Mouse (Mus musculus) cerebellum, adult 11 months (tissue): ENCODE data around the gene Ogdh.

Experiments used
- DNase-seq: peaks from one replicate; pipeline ENCODE4 v3.0.0; 2022

Ogdh gene

GRCm38 (mm10) chr11:6371376-6372155, 80.1 kb downstream of the Ogdh start:
- DNase-seq = no peak

DNA sequence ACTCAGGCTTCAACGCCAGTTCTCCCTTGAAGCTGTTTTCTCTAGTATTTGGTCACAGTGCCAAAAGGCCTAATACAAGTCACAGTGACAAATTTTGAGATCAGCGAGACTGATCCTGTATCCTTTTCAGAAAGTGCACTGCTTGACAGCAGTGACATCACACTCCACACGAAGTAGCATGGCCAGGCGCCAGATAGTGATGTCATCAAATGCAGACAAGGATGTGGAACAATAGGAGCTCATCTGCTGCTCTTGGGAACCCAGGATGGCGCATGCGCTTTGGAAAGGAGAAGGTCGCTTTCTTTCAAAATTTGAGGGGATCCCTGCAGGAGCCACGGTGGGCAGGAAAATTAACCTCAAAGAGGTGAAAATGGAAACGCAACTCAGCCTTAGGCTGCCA, 81.4 kb downstream of the Ogdh start:
- no peak for DNase-seq

GRCm38 (mm10) chr11:6380916-6381315, 89.5 kb downstream of the Ogdh start:
- no peak for DNase-seq

- no peak for DNase-seq
Observed at GRCm38 (mm10) chr11:6388126-6388725, 96.8 kb downstream of the Ogdh start.

- peak; percentile 92 for DNase-seq
Observed at GRCm38 (mm10) chr11:6388726-6389413, 97.4 kb downstream of the Ogdh start, which contains the start of gene Zmiz2. TSS of gene Zmiz2 (plus strand) at chr11:6389074.

GRCm38 (mm10) chr11:6389483-6389921, 98.1 kb downstream of the Ogdh start:
- peak; percentile 54 for DNase-seq

DNA sequence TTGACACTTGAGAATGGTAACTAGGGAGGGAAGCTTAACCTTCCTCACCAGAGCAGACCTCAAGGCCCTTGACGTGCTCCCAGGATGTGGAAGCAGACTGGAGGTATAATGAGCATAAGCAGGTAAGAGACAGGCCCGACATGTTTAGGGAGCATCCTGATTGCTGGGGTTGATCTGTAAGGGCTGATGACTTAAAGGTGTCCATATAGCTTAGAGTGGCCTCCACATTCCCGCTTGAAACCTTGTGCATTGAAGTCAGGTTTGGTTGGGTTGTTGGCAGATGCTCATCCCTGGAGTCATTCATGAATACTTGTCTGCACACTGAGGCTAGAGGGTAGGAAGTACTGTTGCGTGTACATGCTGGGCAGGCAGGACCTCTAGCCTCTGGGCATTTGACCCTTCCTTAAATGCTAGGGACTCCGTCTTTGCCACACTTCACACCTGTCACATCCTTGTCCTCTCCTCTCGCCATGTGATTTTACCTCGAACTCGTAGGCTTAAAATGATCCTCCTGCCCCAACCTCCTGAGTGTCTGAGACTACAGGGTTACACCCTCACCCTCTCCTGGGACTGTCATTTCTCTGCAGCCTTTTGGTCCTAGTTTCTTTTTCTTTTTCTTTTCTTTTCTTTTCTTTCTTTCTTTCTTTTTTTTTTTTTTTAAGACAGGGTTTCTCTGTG, 99.1 kb downstream of the Ogdh start:
- no peak for DNase-seq

GRCm38 (mm10) chr11:6391516-6392276, 100.3 kb downstream of the Ogdh start:
- DNase-seq = no peak

DNA sequence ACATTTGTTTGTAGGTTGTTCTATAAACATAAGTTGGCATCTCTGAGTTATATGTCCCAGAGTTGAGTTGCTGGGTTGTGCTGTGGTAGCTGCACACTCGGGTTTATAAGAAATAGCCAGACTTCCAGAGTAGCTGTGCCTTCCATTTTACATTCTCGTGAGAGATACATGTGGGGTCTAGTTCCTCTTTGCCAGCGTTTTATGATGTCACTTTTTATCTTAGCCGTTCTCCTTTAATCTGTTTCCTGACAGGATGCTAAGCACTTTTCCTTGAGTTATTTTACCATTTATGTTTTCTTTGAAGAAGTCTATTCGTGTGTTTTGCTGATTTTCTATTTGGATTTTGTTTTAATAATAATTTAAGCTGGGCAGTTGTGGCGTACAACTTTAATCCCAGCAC, 101.4 kb downstream of the Ogdh start:
- DNase-seq = no peak

- DNase-seq = no peak
Observed at GRCm38 (mm10) chr11:6393866-6394265, 102.4 kb downstream of the Ogdh start.

GRCm38 (mm10) chr11:6395565-6395964, 104.1 kb downstream of the Ogdh start:
- no peak for DNase-seq

- DNase-seq = no peak
Observed at GRCm38 (mm10) chr11:6398141-6398540, 106.7 kb downstream of the Ogdh start.

DNA sequence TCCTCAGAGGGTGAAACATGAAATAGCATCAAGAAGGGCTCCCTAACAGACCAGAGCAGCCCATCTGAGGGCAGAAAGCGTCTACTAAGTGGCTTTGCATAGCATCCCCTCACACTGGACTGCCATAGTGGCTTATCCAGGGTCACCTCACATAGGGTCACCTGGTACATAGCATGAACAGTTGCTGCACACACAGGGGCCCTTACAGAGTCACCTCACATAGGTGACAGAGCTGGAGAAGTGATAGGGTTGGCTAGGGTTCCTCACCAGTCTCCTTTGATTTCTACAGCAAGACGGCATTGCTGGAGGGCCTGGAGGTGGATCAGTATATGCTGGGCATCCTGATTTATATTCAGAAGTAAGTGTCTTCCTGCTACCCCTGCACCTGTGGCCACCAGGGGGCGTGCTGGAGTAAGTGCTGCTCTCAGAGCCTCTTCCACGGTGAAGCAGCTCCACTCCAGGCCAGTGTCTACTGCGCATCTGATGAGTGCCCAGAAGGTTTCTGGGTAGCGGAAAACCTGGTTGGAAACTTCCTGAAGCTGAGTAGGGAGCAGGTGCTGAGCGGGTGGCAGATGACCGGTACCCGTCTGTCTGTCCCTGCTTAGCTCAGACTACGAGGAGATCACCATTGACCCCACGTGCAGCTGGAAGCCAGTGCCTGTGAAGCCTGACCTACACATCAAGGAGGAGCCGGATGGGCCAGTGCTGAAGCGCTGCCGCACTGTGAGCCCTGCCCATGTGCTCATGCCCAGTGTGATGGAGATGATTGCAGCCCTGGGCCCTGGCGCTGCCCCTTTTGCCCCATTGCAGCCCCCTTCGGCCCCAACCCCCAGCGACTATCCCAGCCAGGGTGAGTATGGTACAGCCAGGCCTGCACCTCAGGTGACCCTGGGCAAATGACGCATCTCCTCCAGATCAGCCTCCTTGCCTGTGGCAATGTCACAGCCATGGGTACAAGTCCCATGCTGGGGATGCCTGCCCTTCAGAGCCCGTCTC, 111.4 kb downstream of the Ogdh start:
- DNase-seq = no peak

DNA sequence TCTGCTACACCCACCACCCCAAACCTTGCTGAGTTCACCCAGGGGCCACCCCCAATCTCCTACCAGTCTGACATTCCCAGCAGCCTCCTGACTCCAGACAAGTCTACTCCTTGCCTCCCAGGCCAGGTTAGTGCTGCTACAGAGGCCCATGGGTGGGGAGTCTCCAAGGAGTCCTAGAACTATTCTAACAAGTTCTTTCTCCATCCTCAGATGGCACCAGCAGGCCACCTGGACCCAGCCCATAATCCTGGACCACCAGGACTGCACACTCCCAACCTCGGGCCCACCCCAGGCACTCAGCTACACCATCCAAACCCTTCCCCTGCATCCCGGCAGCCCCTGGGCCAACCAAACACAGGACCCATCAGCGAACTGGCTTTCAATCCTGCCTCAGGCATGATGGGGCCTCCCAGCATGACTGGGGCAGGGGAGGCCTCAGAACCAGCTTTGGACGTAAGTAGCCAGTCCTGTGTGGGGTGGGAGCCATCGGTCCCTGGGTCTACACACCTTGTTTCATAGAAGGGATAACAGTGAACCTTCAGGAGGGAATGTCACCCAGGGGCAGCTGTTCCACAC, 112.5 kb downstream of the Ogdh start:
- no peak for DNase-seq

DNA sequence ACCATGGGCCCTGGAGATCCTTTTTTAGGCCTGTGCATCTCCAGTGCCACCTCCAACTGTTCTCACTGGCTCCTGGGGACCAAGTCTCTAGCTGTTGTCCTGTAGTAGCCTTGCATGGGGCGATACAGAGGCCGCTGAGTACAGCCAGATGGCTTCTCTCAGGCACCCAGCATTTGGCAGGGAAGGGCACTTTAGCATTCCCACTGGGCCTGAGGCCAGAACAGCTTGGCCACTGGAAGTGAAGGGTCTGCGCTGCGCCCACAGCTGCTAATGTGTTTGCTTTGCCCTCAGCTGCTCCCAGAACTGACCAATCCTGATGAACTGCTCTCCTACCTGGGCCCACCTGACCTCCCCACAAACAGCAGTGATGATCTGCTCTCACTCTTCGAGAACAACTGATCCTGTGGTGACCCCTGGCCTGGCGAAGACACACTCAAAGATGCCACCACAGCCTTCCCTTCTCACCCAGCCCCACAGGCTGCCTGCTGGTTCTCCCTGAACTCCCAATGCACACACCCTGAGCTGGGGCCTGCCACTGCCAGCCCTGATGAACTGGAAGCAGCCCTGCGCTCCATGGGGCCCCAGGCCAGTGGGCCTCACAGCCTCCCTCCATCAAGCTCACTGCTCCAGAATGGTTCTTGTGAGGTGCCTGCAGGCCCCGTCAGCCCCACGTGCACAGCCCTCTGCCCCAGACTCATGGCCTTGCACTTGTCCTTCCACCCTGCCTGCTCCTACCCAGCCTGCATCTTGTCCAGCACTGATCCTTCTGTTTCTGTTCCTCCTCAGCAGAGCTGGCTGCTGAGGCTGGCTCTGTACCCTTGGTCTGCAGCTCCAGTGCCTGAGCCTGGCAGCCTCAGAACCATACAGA, 113.5 kb downstream of the Ogdh start:
- DNase-seq = no peak

- DNase-seq = no peak
Observed at GRCm38 (mm10) chr11:6405591-6406081, 114.2 kb downstream of the Ogdh start.
